In the genomic region with DNA sequence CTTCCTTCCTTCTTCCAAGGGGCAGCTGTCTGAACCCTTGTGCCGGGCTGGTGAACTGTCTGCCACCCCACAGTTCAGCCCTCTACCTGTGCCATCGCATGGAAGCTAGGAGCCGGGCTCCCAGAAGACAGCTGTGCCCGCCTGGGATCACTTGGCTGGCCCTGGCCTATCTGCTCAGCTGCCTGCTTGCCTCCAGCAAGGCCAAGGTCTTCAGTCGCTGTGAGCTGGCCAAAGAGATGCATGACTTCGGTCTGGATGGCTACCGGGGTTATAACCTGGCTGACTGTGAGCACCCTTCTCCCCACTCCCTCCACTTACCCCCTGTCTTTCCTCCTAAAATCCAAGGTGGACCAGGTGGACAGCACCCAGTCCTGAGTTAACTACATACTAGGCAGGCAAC, we compare ENCODE assay signal across 24 mouse cellular contexts. TPM values are rescaled to one million over a fixed set of nuclear protein-coding genes. Genes with fewer than 3 reads are reported as not detected.
"Had no signal": no experiment of that assay in that cellular context is flagged by ENCODE, and none has a peak within 500 bp of the region (broad histone marks: within the 10 kb centered on the region; RNA-seq: fewer than 3 reads in every experiment).

No protein-coding gene starts in this region.

- H3K4me3 ChIP-seq: midbrain, embryonic 13.5 days; midbrain, embryonic 15.5 days; neural tube, embryonic 12.5 days had no signal

- H3K27me3 ChIP-seq: midbrain, embryonic 13.5 days; midbrain, embryonic 15.5 days; neural tube, embryonic 12.5 days had no signal

- H3K4me1 ChIP-seq: midbrain, embryonic 13.5 days; midbrain, embryonic 15.5 days; neural tube, embryonic 12.5 days had no signal

- ATAC-seq: liver, postnatal 0 days; midbrain, embryonic 13.5 days; midbrain, embryonic 15.5 days had no signal

- DNase-seq: liver, postnatal 0 days; lung, embryonic 14.5 days; lung, postnatal 10 days; lung, postnatal 4 days; right cerebral cortex, postnatal 14 days; right cerebral cortex, postnatal 4 days; spleen, adult 18-20 months; thymus, adult 18-20 months; thymus, postnatal 14 days; thymus, postnatal 36 days had no signal

- H3K36me3 ChIP-seq: midbrain, embryonic 13.5 days; midbrain, embryonic 15.5 days; neural tube, embryonic 12.5 days had no signal

- H3K9me3 ChIP-seq: midbrain, embryonic 13.5 days; midbrain, embryonic 15.5 days; neural tube, embryonic 12.5 days had no signal

RNA-seq across cellular contexts. Expression of a gene that starts 4.8 kb away (rescaled TPM):
- total RNA-seq: megakaryocyte, adult 5-6 weeks; midbrain, postnatal 0 days; monocyte, adult 5-6 weeks; neutrophil, adult 5-6 weeks had no signal
- polyA plus RNA-seq: liver, postnatal 0 days; lung, embryonic 14.5 days; lung, embryonic 16.5 days; midbrain, embryonic 11.5 days; midbrain, embryonic 13.5 days; midbrain, embryonic 15.5 days; midbrain, postnatal 0 days; neural tube, embryonic 12.5 days; neural tube, embryonic 14.5 days; small intestine, adult 2 months; stomach, embryonic 14.5 days; stomach, embryonic 16.5 days; thymus, postnatal 0 days had no signal

RNA-seq across cellular contexts. Expression of a gene that starts 53.0 kb away (rescaled TPM):
- total RNA-seq: monocyte, adult 5-6 weeks; neutrophil, adult 5-6 weeks had no signal
